Mouse (Mus musculus) myocyte (in vitro differentiated cells): Measurements from ENCODE around the gene Ncor1. TPM values are rescaled to one million over a fixed set of nuclear protein-coding genes. Genes with fewer than 3 reads are reported as not detected.

Experiments
- H3K27me3 ChIP-seq: one replicate; pipeline ENCODE4 v1.6.1; 2011; ENCODE audit not compliant: control insufficient read depth, insufficient read depth, insufficient read length
- H3K36me3 ChIP-seq: one replicate; pipeline ENCODE4 v1.6.1; 2011; ENCODE audit not compliant: control insufficient read depth, insufficient read depth
- H3K4me2 ChIP-seq: one replicate; pipeline ENCODE4 v1.6.1; 2011; ENCODE audit warnings: low read depth, control low read depth
- H3K4me3 ChIP-seq: one replicate; pipeline ENCODE4 v1.5.1; 2011; ENCODE audit warnings: mild to moderate bottlenecking, control low read depth, moderate library complexity
- H3K79me2 ChIP-seq: one replicate; pipeline ENCODE4 v1.6.1; 2011; ENCODE audit not compliant: control insufficient read depth, insufficient read depth
- H3ac ChIP-seq: one replicate; pipeline ENCODE4 v1.6.1; 2011; ENCODE audit not compliant: control insufficient read depth, insufficient read length
- CEBPB ChIP-seq: IDR thresholded peaks from 2 replicates; pipeline ENCODE4 v1.6.1; 2011; ENCODE audit warnings: mild to moderate bottlenecking, moderate library complexity; ENCODE audit not compliant: poor library complexity, insufficient read depth, severe bottlenecking
- E2F4 ChIP-seq: IDR thresholded peaks from one replicate; pipeline ENCODE4 v1.6.1; 2011; ENCODE audit warnings: mild to moderate bottlenecking, control low read depth, moderate library complexity; ENCODE audit not compliant: insufficient read depth
- MAX ChIP-seq: IDR thresholded peaks from one replicate; pipeline ENCODE4 v1.6.1; 2011; ENCODE audit warnings: low read depth, mild to moderate bottlenecking, control low read depth
- MYOD1 ChIP-seq, 3 experiments: IDR thresholded peaks; one replicate each; pipeline ENCODE4 v1.6.1; 2011; ENCODE audit warnings: control low read depth in 2 of 3, low read depth in 2 of 3, mild to moderate bottlenecking in 2 of 3, moderate library complexity in 1 of 3; ENCODE audit not compliant: insufficient read length in 2 of 3, control insufficient read depth in 1 of 3
- MYOG ChIP-seq, 3 experiments: IDR thresholded peaks; one replicate each; pipeline ENCODE4 v1.6.1; 2011; ENCODE audit warnings: control low read depth in 2 of 3, low read depth in 2 of 3, mild to moderate bottlenecking in 2 of 3; ENCODE audit not compliant: insufficient read length in 2 of 3, control insufficient read depth in 1 of 3, insufficient read depth in 1 of 3
- POLR2A ChIP-seq: IDR thresholded peaks from one replicate; pipeline ENCODE4 v1.6.1; 2011; ENCODE audit warnings: low read depth, mild to moderate bottlenecking, control low read depth, moderate library complexity; ENCODE audit not compliant: insufficient read length
- POLR2AphosphoS2 ChIP-seq: IDR thresholded peaks from one replicate; pipeline ENCODE4 v1.6.1; 2011; ENCODE audit warnings: low read depth, control low read depth; ENCODE audit not compliant: insufficient read length
- REST ChIP-seq: IDR thresholded peaks from one replicate; pipeline ENCODE4 v1.6.1; 2011; ENCODE audit warnings: mild to moderate bottlenecking, control low read depth, moderate library complexity; ENCODE audit not compliant: insufficient read depth, insufficient read length
- SRF ChIP-seq: IDR thresholded peaks from one replicate; pipeline ENCODE4 v1.6.1; 2011; ENCODE audit warnings: low read depth; ENCODE audit not compliant: control insufficient read depth, insufficient read length
- TCF12 ChIP-seq: IDR thresholded peaks from one replicate; pipeline ENCODE4 v1.6.1; 2011; ENCODE audit warnings: mild to moderate bottlenecking, control low read depth; ENCODE audit not compliant: poor library complexity, insufficient read depth, severe bottlenecking
- TCF3 ChIP-seq: IDR thresholded peaks from one replicate; pipeline ENCODE4 v1.6.1; 2011; ENCODE audit warnings: low read depth, control low read depth; ENCODE audit not compliant: insufficient read length
- USF1 ChIP-seq: IDR thresholded peaks from one replicate; pipeline ENCODE4 v1.6.1; 2011; ENCODE audit warnings: low read depth, mild to moderate bottlenecking, control low read depth, moderate library complexity
- polyA plus RNA-seq: library from polyadenylated mRNA; unstranded; fragments of >200 nt; fragmentation: generic; extraction: Trizol; gene quantifications from one replicate; pipeline ENCODE4 v1.2.1, GENCODE M21; 2012; ENCODE audit warnings: missing spikeins

Ncor1 gene
- polyA plus RNA-seq, 1 experiment = 41.0 TPM

GRCm38 (mm10) chr11:62314984-62315383 is 143.4 kb downstream of the Ncor1 start:
- no peak for TF ChIP-seq MAX
- TF ChIP-seq POLR2A = no peak
- no peak for TF ChIP-seq E2F4
- TF ChIP-seq USF1 = no peak
- no peak for TF ChIP-seq TCF3
- Histone ChIP-seq H3ac (no peak overlapping the region), H3K27me3 (no peaks in the 10 kb centered on the region), H3K79me2 (no peaks in the 10 kb centered on the region), H3K4me3 (no peak overlapping the region), H3K4me2 (no peak overlapping the region), H3K36me3 (peaks cover 66% of the 10 kb centered on the region)

DNA sequence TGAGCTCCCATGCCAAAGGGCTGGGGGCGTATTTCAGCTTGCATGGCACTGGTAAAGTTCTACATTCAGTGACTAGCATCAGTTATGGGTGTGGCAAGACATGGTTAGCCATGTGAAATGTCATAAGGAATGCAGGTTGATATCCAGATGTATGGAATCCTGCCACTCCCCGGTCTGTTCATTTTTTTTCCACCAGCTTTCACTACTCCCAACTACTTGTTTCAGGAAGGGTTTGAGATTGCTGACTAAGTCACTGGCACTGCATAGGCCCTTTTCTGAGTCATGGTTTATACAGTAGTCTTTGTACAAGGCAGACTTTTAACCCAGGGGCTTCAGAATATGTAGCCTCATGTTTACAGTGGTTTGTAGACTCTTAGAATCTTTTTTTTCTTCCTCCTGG is 149.0 kb downstream of the Ncor1 start:
- Histone ChIP-seq H3K36me3 (peaks cover 63% of the 10 kb centered on the region), H3K79me2 (no peaks in the 10 kb centered on the region), H3ac (no peak overlapping the region), H3K27me3 (no peaks in the 10 kb centered on the region), H3K4me2 (no peak overlapping the region), H3K4me3 (no peak overlapping the region)
- TF ChIP-seq TCF3 = no peak
- TF ChIP-seq MYOG (IDR thresholded peaks at IDR 0.05; ENCODE audit: control insufficient read depth in 1 of 3, insufficient read depth in 1 of 3, insufficient read length in 2 of 3, low read depth in 2 of 3) = no peak
- TF ChIP-seq MYOD1 (IDR thresholded peaks at IDR 0.05; ENCODE audit: control insufficient read depth in 1 of 3, insufficient read length in 2 of 3, low read depth in 2 of 3) = no peak
- TF ChIP-seq CEBPB = no peak
- TF ChIP-seq MAX = no peak
- no peak for TF ChIP-seq E2F4
- no peak for TF ChIP-seq REST
- no peak for TF ChIP-seq USF1
- no peak for TF ChIP-seq POLR2A
- TF ChIP-seq TCF12 = no peak
- no peak for TF ChIP-seq POLR2AphosphoS2

DNA sequence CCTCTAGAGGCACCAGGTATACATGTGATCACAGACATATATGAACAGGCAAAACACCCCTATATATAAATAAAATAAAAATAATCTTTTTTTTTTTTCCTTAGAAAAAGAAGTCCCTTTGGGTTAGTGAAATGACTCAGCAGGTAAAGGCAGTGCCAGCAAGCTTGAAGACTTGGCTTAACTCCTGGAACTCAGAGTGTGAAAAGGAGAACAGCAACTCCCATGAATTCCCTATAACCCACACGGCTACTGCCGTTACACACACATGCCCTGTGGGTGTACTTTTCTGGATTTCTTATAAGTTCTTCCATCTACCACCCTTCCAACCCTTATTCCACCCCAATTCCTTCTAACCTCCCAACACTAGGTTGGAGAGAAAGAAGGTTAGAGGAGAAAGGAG is 152.5 kb downstream of the Ncor1 start:
- Histone ChIP-seq H3K36me3 (peaks cover 42% of the 10 kb centered on the region), H3ac (no peak overlapping the region), H3K27me3 (no peaks in the 10 kb centered on the region), H3K79me2 (no peaks in the 10 kb centered on the region), H3K4me3 (no peak overlapping the region), H3K4me2 (no peak overlapping the region)
- TF ChIP-seq CEBPB (no peak), TCF12 (no peak), MYOD1 (IDR thresholded peaks at IDR 0.05; ENCODE audit: control insufficient read depth in 1 of 3, insufficient read length in 2 of 3, low read depth in 2 of 3) (no peak)

GRCm38 (mm10) chr11:62298883-62299282 is 159.5 kb downstream of the Ncor1 start:
- Histone ChIP-seq H3K79me2 (no peaks in the 10 kb centered on the region), H3K36me3 (peaks cover 32% of the 10 kb centered on the region), H3ac (no peak overlapping the region), H3K27me3 (no peaks in the 10 kb centered on the region), H3K4me2 (no peak overlapping the region), H3K4me3 (no peak overlapping the region)
- peak in 1 of 3 experiments; percentile 7 for TF ChIP-seq MYOD1 (IDR thresholded peaks at IDR 0.05; ENCODE audit: control insufficient read depth in 1 of 3, insufficient read length in 2 of 3, low read depth in 2 of 3)
- no peak for TF ChIP-seq TCF12
- TF ChIP-seq MYOG (IDR thresholded peaks at IDR 0.05; ENCODE audit: control insufficient read depth in 1 of 3, insufficient read depth in 1 of 3, insufficient read length in 2 of 3, low read depth in 2 of 3) = peak in 1 of 3 experiments; percentile 51

DNA sequence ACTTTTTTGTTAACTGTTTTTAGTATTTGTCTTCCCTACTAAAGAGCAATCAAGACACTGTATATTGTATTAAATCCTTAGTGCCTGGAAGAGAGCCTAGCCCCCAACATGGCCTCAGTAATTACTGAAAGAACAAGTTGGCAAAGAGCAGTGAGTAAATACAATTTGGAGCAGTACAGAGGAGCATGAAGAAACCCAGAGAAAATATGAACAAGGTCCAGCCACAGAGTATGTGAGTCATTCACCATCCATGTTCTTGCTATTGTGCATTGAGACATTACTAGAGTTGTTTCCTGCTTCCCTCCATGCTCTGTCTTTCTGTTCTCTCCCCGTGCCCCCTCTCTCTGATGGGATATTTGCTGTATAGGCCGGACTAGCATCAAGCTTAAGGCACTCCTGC is 164.2 kb downstream of the Ncor1 start:
- Histone ChIP-seq H3ac (no peak overlapping the region), H3K4me2 (no peak overlapping the region), H3K79me2 (no peaks in the 10 kb centered on the region), H3K4me3 (no peak overlapping the region), H3K27me3 (no peaks in the 10 kb centered on the region), H3K36me3 (peaks cover 41% of the 10 kb centered on the region)
- TF ChIP-seq REST (no peak), CEBPB (no peak), MYOG (IDR thresholded peaks at IDR 0.05; ENCODE audit: control insufficient read depth in 1 of 3, insufficient read depth in 1 of 3, insufficient read length in 2 of 3, low read depth in 2 of 3) (no peak), POLR2AphosphoS2 (no peak), SRF (no peak), USF1 (no peak), MAX (no peak), MYOD1 (IDR thresholded peaks at IDR 0.05; ENCODE audit: control insufficient read depth in 1 of 3, insufficient read length in 2 of 3, low read depth in 2 of 3) (no peak), E2F4 (no peak)

- peaks cover 33% of the 10 kb centered on the region for H3K36me3 ChIP-seq
- no peak overlapping the region for H3K4me2 ChIP-seq
- no peak overlapping the region for H3ac ChIP-seq
- no peak for TF ChIP-seq REST
- no peak for TF ChIP-seq TCF3
- TF ChIP-seq POLR2A = no peak
- no peak for TF ChIP-seq TCF12
- no peak for TF ChIP-seq CEBPB
- no peak for TF ChIP-seq MYOG (IDR thresholded peaks at IDR 0.05; ENCODE audit: control insufficient read depth in 1 of 3, insufficient read depth in 1 of 3, insufficient read length in 2 of 3, low read depth in 2 of 3)
- no peak for TF ChIP-seq E2F4
- no peak for TF ChIP-seq USF1
- H3K4me3 ChIP-seq = no peak overlapping the region
- H3K27me3 ChIP-seq = no peaks in the 10 kb centered on the region
- no peaks in the 10 kb centered on the region for H3K79me2 ChIP-seq
Measured at GRCm38 (mm10) chr11:62287700-62288099, 170.6 kb downstream of the Ncor1 start.
